Mouse (Mus musculus) MEL (cell line): Measurements from ENCODE around the gene Zc3hc1. TPM values are rescaled to one million over a fixed set of nuclear protein-coding genes. Genes with fewer than 3 reads are reported as not detected.

Experiments used
- DNase-seq: peaks from one replicate; pipeline ENCODE4 v3.0.0; 2011; ENCODE audit warnings: low read depth, low spot score
- H3K27ac ChIP-seq: 2 replicates; pipeline ENCODE4 v1.5.1; 2012; ENCODE audit warnings: low read depth, mild to moderate bottlenecking, control low read depth, low read length, moderate library complexity; ENCODE audit not compliant: control insufficient read depth
- H3K27me3 ChIP-seq, 2 experiments: fragments of 150-350 bp in 1 of 2; sonication (generic) in 1 of 2; 2 replicates each; pipeline ENCODE4 v1.6.1; 2012; ENCODE audit warnings: low read length in 2 of 2, mild to moderate bottlenecking in 2 of 2, improper control_type of control experiment in 1 of 2, moderate library complexity in 1 of 2; ENCODE audit not compliant: insufficient read depth in 2 of 2, control insufficient read depth in 1 of 2
- H3K36me3 ChIP-seq, 2 experiments: 2 replicates each; pipeline ENCODE4 v1.6.1; 2012 to 2014; ENCODE audit warnings: low read length in 2 of 2, improper control_type of control experiment in 1 of 2, inconsistent platforms in 1 of 2, mild to moderate bottlenecking in 1 of 2; ENCODE audit not compliant: insufficient read depth in 2 of 2, control insufficient read depth in 1 of 2
- H3K4me1 ChIP-seq, 2 experiments: fragments of 150-350 bp in 1 of 2; sonication (generic) in 1 of 2; 2 replicates each; pipeline ENCODE4 v1.6.1; 2012; ENCODE audit warnings: low read length in 2 of 2, improper control_type of control experiment in 1 of 2, mild to moderate bottlenecking in 1 of 2; ENCODE audit not compliant: insufficient read depth in 2 of 2, control insufficient read depth in 1 of 2
- H3K4me3 ChIP-seq, 2 experiments: fragments of 150-350 bp in 1 of 2; sonication (generic) in 1 of 2; 2 replicates each; pipeline ENCODE4 v1.5.1; 2012; ENCODE audit warnings: low read depth in 2 of 2, low read length in 2 of 2, mild to moderate bottlenecking in 2 of 2, moderate library complexity in 2 of 2, control low read depth in 1 of 2, improper control_type of control experiment in 1 of 2; ENCODE audit not compliant: control insufficient read depth in 1 of 2, insufficient read depth in 1 of 2
- H3K79me2 ChIP-seq: 2 replicates; pipeline ENCODE4 v1.6.1; 2012; ENCODE audit warnings: mild to moderate bottlenecking, low read length, moderate library complexity; ENCODE audit not compliant: control insufficient read depth, poor library complexity, insufficient read depth
- H3K9ac ChIP-seq: 2 replicates; pipeline ENCODE4 v1.6.1; 2012; ENCODE audit warnings: low read depth, mild to moderate bottlenecking, control low read depth, low read length, moderate library complexity; ENCODE audit not compliant: control insufficient read depth, poor library complexity, severe bottlenecking
- H3K9me3 ChIP-seq: fragments of 150-350 bp; sonication (generic); replicated peaks from 2 replicates; pipeline ENCODE4 v1.6.1; 2012; ENCODE audit warnings: mild to moderate bottlenecking, low read length, improper control_type of control experiment, moderate library complexity; ENCODE audit not compliant: insufficient read depth
- CHD1 ChIP-seq: IDR thresholded peaks from 2 replicates; pipeline ENCODE4 v1.6.1; 2012; ENCODE audit warnings: low read depth, mild to moderate bottlenecking, inconsistent platforms, low read length, improper control_type of control experiment
- CTCF ChIP-seq, 3 experiments: IDR thresholded peaks in 2 of 3; conservative IDR thresholded peaks in 1 of 3; 2 replicates each; pipeline ENCODE4 v1.5.1; 2011 to 2012; ENCODE audit warnings: low read length in 3 of 3, low read depth in 2 of 3, mild to moderate bottlenecking in 2 of 3, improper control_type of control experiment in 1 of 3, inconsistent platforms in 1 of 3, mixed read lengths in 1 of 3, moderate library complexity in 1 of 3; ENCODE audit not compliant: control insufficient read depth in 1 of 3, insufficient read depth in 1 of 3, poor library complexity in 1 of 3, severe bottlenecking in 1 of 3
- EP300 ChIP-seq, 2 experiments: IDR thresholded peaks; 2 replicates each; pipeline ENCODE4 v1.6.1; 2011; ENCODE audit warnings: improper control_type of control experiment in 2 of 2, low read length in 2 of 2, low read depth in 1 of 2, mild to moderate bottlenecking in 1 of 2
- GABPA ChIP-seq: IDR thresholded peaks from 2 replicates; pipeline ENCODE4 v1.6.1; 2012; ENCODE audit warnings: low read depth, mild to moderate bottlenecking, inconsistent platforms, low read length, improper control_type of control experiment, moderate library complexity
- GATA1 ChIP-seq: IDR thresholded peaks from 2 replicates; pipeline ENCODE4 v1.6.1; 2011; ENCODE audit warnings: low read depth, low read length, improper control_type of control experiment
- HCFC1 ChIP-seq: IDR thresholded peaks from 2 replicates; pipeline ENCODE4 v1.6.1; 2012; ENCODE audit warnings: low read depth, mild to moderate bottlenecking, inconsistent platforms, low read length, improper control_type of control experiment, moderate library complexity
- KAT2A ChIP-seq: conservative IDR thresholded peaks from 2 replicates; pipeline ENCODE4 v1.6.1; 2012; ENCODE audit warnings: low read depth, low read length, improper control_type of control experiment, inconsistent platforms
- MEF2A ChIP-seq: IDR thresholded peaks from 2 replicates; pipeline ENCODE4 v1.6.1; 2014; ENCODE audit warnings: low read depth, mild to moderate bottlenecking, inconsistent platforms, low read length, improper control_type of control experiment; ENCODE audit not compliant: poor library complexity, insufficient replicate concordance, severe bottlenecking; ENCODE audit errors: extremely low read depth
- NELFE ChIP-seq: IDR thresholded peaks from 2 replicates; pipeline ENCODE4 v1.6.1; 2011; ENCODE audit warnings: low read depth, low read length, improper control_type of control experiment
- POLR2A ChIP-seq, 2 experiments: IDR thresholded peaks; 2 replicates each; pipeline ENCODE4 v1.6.1; 2011 to 2012; ENCODE audit warnings: low read length in 2 of 2, mild to moderate bottlenecking in 2 of 2, control low read depth in 1 of 2, improper control_type of control experiment in 1 of 2, low read depth in 1 of 2, moderate library complexity in 1 of 2; ENCODE audit not compliant: control insufficient read depth in 1 of 2, insufficient read depth in 1 of 2, poor library complexity in 1 of 2
- POLR2AphosphoS5 ChIP-seq: IDR thresholded peaks from 2 replicates; pipeline ENCODE4 v1.6.1; 2012; ENCODE audit warnings: low read depth, borderline replicate concordance, mild to moderate bottlenecking, inconsistent platforms, low read length, moderate library complexity, mixed read lengths
- SIN3A ChIP-seq: IDR thresholded peaks from 2 replicates; pipeline ENCODE4 v1.6.1; 2012; ENCODE audit warnings: low read length, improper control_type of control experiment, inconsistent platforms
- TAL1 ChIP-seq: IDR thresholded peaks from 2 replicates; pipeline ENCODE4 v1.6.1; 2012; ENCODE audit warnings: mild to moderate bottlenecking, inconsistent platforms, low read length, moderate library complexity, mixed read lengths
- TCF12 ChIP-seq: IDR thresholded peaks from 2 replicates; pipeline ENCODE4 v1.6.1; 2014; ENCODE audit warnings: low read depth, mild to moderate bottlenecking, inconsistent platforms, low read length, improper control_type of control experiment, moderate library complexity
- USF1 ChIP-seq: IDR thresholded peaks from 2 replicates; pipeline ENCODE4 v1.6.1; 2014; ENCODE audit warnings: low read depth, mild to moderate bottlenecking, inconsistent platforms, low read length, improper control_type of control experiment, moderate library complexity
- USF2 ChIP-seq, 2 experiments: IDR thresholded peaks; 2 replicates each; pipeline ENCODE4 v1.6.1; 2011 to 2012; ENCODE audit warnings: improper control_type of control experiment in 2 of 2, low read length in 2 of 2, borderline replicate concordance in 1 of 2, inconsistent platforms in 1 of 2, low read depth in 1 of 2, mild to moderate bottlenecking in 1 of 2; ENCODE audit not compliant: insufficient read depth in 1 of 2
- ZC3H11A ChIP-seq: IDR thresholded peaks from 2 replicates; pipeline ENCODE4 v1.6.1; 2012; ENCODE audit warnings: low read depth, mild to moderate bottlenecking, inconsistent platforms, low read length, improper control_type of control experiment
- ZNF384 ChIP-seq: IDR thresholded peaks from 2 replicates; pipeline ENCODE4 v1.6.1; 2012; ENCODE audit warnings: low read depth, mild to moderate bottlenecking, inconsistent platforms, low read length, improper control_type of control experiment
- polyA plus RNA-seq, 2 experiments: library from polyadenylated mRNA; stranded (reverse) in 1 of 2; unstranded in 1 of 2; fragments of >175 nt in 1 of 2; fragments of >200 nt in 1 of 2; gene quantifications; 2 replicates each; pipeline versions ENCODE4 v1.2.1 to v1.2.4; 2012; ENCODE audit warnings: low replicate concordance in 2 of 2, low read depth in 1 of 2; ENCODE audit not compliant: insufficient read length in 2 of 2, insufficient read depth in 1 of 2, missing spikeins in 1 of 2
- total RNA-seq: library from RNA; depleted of rRNA; stranded (reverse); fragments of 300-350 nt; gene quantifications from 2 replicates; pipeline ENCODE4 v1.2.3, GENCODE M21; 2012

Zc3hc1 gene
- total and polyA plus RNA-seq, 3 experiments = 59.8 to 87.7 TPM; not detected in 1

DNA sequence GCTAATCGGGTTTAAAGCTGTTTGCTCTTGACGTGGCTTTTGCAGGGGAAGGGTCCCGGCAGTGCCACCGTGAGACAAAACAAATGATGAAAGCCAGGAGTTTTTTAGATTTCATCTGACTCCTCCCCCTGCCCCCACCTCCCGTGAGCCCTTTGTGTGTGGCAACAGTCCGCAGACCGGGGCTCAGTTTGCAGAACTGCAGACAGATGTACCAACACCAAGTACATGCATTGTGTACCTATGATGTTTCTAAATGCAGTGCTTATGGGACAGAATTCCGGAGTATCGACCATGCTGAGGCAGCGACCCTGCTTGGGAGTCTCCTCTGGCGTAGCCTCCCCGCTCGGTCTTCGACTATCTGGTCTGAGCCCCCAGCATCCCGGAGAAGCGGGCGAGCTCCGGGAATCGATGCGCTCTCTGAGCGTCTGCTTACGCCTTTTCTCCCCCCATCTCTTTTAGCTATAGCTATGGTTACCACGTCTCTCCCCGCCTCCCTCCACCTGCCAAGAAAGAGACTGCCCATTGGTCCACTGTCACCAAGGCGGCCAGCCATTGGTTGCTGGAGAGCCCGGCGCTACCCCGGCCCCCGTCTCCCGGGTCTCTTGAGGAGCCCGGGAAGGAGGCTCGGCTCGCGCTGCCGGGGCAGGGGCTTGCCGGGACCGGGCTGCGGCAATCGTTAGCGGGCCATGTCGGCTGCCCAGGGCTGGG, 10.6 kb upstream of the Zc3hc1 start, which contains the start of gene Klhdc10 (continued):
- TF ChIP-seq USF2 (IDR thresholded peaks at IDR 0.05; ENCODE audit: borderline replicate concordance in 1 of 2, insufficient read depth in 1 of 2, low read depth in 1 of 2, low read length in 2 of 2) = no peak
- TF ChIP-seq ZNF384 = peak; percentile 39; the same call in 1 of the 2 replicates
- no peak; the same call in 1 of the 2 replicates for TF ChIP-seq MEF2A
- TF ChIP-seq, all 39 proteins: peak for 24

DNA sequence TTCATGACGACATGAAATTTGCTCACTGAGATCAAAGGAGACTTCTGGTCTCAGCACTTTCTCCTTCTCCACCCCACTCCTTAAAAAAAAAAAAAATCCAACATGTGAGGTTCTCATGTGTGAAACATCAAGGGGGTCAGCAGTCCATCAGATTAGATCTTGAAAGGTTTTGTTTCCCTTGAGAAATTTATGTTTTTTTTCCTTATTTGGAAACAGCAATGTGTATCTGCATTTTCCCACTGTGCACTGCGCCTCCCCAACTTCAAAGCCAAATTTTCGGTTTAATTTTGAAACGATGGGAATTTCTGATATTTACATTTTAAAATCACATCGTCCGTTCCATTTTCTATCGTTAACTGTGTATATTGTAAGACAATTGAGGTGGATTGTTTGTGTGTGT, 9.9 kb upstream of the Zc3hc1 start:
- peak; percentile 64 for DNase-seq
- TF ChIP-seq ZNF384 (peak; percentile 65), USF1 (no peak), GATA1 (peak; percentile 38; the same call in 1 of the 2 replicates)
- Histone ChIP-seq H3K27me3 (no peaks in the 10 kb centered on the region; a peak in 1 of 4 replicates), H3K27ac (peak overlapping the region; percentile 94), H3K4me3 (peak overlapping the region; percentile 70 to 81), H3K79me2 (peaks cover 20% of the 10 kb centered on the region), H3K4me1 (peaks cover 0 to 10% of the 10 kb centered on the region in 2 experiments; a peak in 2 of 4 replicates), H3K9ac (peak overlapping the region; percentile 81), H3K9me3 (no peaks in the 10 kb centered on the region), H3K36me3 (peaks cover 0 to 17% of the 10 kb centered on the region in 2 experiments; a peak in 2 of 4 replicates)

DNA sequence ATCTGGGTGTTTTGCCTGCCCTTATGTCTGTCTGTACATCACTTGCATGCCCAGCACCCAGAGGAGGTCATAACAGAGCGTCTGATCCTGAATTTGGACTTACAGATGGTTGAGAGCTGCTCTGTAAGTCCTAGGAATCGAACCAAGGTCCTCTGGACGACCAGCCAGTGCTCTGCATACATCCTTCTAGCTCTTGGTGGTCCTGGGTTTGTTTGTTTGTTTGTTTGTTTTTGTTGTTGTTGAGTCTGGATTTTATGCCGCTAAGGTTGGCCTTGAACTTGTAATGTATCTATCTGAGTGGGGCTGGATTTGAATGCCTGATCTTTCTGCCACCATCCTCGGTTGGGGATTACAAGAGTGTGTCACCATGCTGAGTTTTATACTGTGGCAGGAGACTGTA, 9.3 kb upstream of the Zc3hc1 start:
- TF ChIP-seq TAL1 (no peak), POLR2AphosphoS5 (no peak)
- Histone ChIP-seq H3K27me3 (no peaks in the 10 kb centered on the region; a peak in 1 of 4 replicates), H3K36me3 (peaks cover 0 to 17% of the 10 kb centered on the region in 2 experiments; a peak in 2 of 4 replicates), H3K79me2 (peaks cover 17% of the 10 kb centered on the region), H3K9ac (peak overlapping the region; percentile 81), H3K27ac (peak overlapping the region; percentile 94), H3K4me3 (peak overlapping the region in 1 of 2 experiments; percentile 70; a peak in 1 of 4 replicates), H3K4me1 (peaks cover 0 to 10% of the 10 kb centered on the region in 2 experiments; a peak in 2 of 4 replicates), H3K9me3 (no peaks in the 10 kb centered on the region)
- no peak for DNase-seq

DNA sequence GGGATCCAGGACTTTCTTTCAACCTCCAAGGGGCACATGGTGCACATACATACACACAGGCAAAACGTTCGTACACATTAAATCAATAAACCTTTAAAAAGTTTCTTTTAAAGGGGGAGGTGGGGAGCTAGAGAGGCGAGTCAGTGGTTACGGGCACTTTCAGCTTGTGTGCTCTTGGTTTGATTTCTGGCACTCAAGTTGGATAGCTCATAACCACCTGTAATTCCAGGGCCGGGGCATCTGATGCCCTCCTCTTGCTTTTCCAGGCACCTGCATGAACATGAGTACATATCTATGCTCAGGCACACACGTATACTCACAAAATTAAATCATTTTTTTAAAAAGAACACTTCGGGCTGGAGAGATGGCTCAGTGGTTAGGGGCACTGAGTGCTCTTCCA, 1.2 kb upstream of the Zc3hc1 start:
- H3K4me3 ChIP-seq = no peak overlapping the region
- TF ChIP-seq KAT2A = no peak
- no peak for TF ChIP-seq GABPA
- no peak for TF ChIP-seq TCF12
- no peak for TF ChIP-seq EP300 (IDR thresholded peaks at IDR 0.05; ENCODE audit: low read depth in 1 of 2, low read length in 2 of 2)
- no peak for TF ChIP-seq NELFE
- TF ChIP-seq POLR2A (IDR thresholded peaks at IDR 0.05; ENCODE audit: control insufficient read depth in 1 of 2, insufficient read depth in 1 of 2, low read depth in 1 of 2, low read length in 2 of 2, poor library complexity in 1 of 2) = no peak
- TF ChIP-seq GATA1 = no peak
- TF ChIP-seq ZC3H11A = no peak
- no peak for TF ChIP-seq CHD1
- TF ChIP-seq POLR2AphosphoS5 = no peak
- TF ChIP-seq HCFC1 = no peak
- TF ChIP-seq CTCF (IDR thresholded peaks at IDR 0.05 in 2 of 3, conservative IDR thresholded peaks at IDR 0.05 in 1 of 3; ENCODE audit: control insufficient read depth in 1 of 3, insufficient read depth in 1 of 3, low read depth in 2 of 3, low read length in 3 of 3, poor library complexity in 1 of 3, severe bottlenecking in 1 of 3) = no peak
- no peak for TF ChIP-seq SIN3A
- TF ChIP-seq TAL1 = no peak
- peaks cover 1 to 7% of the 10 kb centered on the region in 2 experiments; a peak in 3 of 4 replicates for H3K36me3 ChIP-seq
- H3K27me3 ChIP-seq = no peaks in the 10 kb centered on the region
- peaks cover 19% of the 10 kb centered on the region for H3K79me2 ChIP-seq
- no peak overlapping the region for H3K9ac ChIP-seq
- H3K4me1 ChIP-seq = peaks cover 0 to 17% of the 10 kb centered on the region in 2 experiments; a peak in 2 of 4 replicates
- H3K27ac ChIP-seq = no peak overlapping the region
- DNase-seq = no peak
- H3K9me3 ChIP-seq = no peaks in the 10 kb centered on the region
